Mouse (Mus musculus) skeletal muscle tissue, adult 2 months (tissue): ENCODE measurements around the gene Il17c.

Experiments
- DNase-seq: peaks from one replicate; pipeline ENCODE4 v3.0.0-alpha.2; 2012; ENCODE audit warnings: low read depth, low spot score

Gene Il17c

GRCm38 (mm10) chr8:122459218-122459900 lies 37.5 kb downstream of the Il17c start:
- DNase-seq, result no peak

GRCm38 (mm10) chr8:122459990-122460389 lies 38.2 kb downstream of the Il17c start:
- DNase-seq, result no peak

- peak; percentile 79 for DNase-seq
These were observed 39.0 kb downstream of the Il17c start, which contains the start of gene Snai3 for GRCm38 (mm10) chr8:122460524-122461472. Gene Snai3, minus strand, starts transcription at chr8:122460733.

- no peak for DNase-seq
These were observed 39.8 kb downstream of the Il17c start for GRCm38 (mm10) chr8:122461473-122462148.

- no peak for DNase-seq
These were observed 40.7 kb downstream of the Il17c start for GRCm38 (mm10) chr8:122462510-122462909.

GRCm38 (mm10) chr8:122463651-122464640 lies 42.1 kb downstream of the Il17c start:
- no peak for DNase-seq

- no peak for DNase-seq
These were observed 43.2 kb downstream of the Il17c start for GRCm38 (mm10) chr8:122464985-122465384.

GRCm38 (mm10) chr8:122467816-122468215 lies 46.0 kb downstream of the Il17c start:
- no peak for DNase-seq

- DNase-seq, result no peak
These were observed 47.6 kb downstream of the Il17c start for GRCm38 (mm10) chr8:122469407-122469806.

GRCm38 (mm10) chr8:122469965-122470364 lies 48.1 kb downstream of the Il17c start:
- no peak for DNase-seq

- no peak for DNase-seq
These were observed 48.9 kb downstream of the Il17c start for GRCm38 (mm10) chr8:122470691-122471090.
